Mouse (Mus musculus): Measurements from ENCODE around the gene Tubb3. TPM values are rescaled to one million over a fixed set of nuclear protein-coding genes. Genes with fewer than 3 reads are reported as not detected.
A peak's percentile ranks its signal among the peaks of the same experiment; 100 is the strongest.
"Not testable (repeated sequence)": the region's sequence is repeated elsewhere in the genome, so short reads cannot be mapped to it uniquely, and the experiment has no call there.

Tubb3 gene
- polyA plus RNA-seq, 1 experiment from 2014 or later = 4.9 TPM

DNA sequence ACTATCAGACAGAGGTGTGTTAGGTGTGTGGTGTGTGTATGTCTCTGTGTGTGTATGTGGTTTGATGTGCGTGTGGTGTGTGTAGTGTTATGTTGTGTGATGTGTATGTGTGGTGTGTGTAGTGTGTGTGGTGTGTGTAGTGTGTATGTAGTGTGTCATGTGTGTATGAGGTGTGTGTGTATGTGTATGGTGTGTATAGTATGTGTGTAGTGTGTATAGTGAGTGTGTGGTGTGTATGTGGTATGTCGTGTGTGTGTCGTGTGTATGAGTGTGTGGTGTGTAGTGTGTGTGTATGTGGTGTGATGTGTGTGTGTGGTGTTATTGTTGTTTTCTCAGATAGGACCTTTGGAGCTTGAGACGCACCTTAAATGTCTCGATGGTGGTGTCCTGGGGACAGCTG lies 31.1 kb downstream of the Tubb3 start:
- Histone ChIP-seq H3K9me3 (no peaks in the 10 kb centered on the region), H3K27me3 (replicated peaks) (no peaks in the 10 kb centered on the region), H3K4me1 (peaks cover 29% of the 10 kb centered on the region), H3K4me2 (peak overlapping the region; percentile 77), H3K9ac (no peak overlapping the region), H3K36me3 (no peaks in the 10 kb centered on the region), H3K4me3 (peak overlapping the region; percentile 76; the same call in 1 of the 2 replicates), H3K27ac (replicated peaks) (no peak overlapping the region)
- 85% methylated on average over 5 of the region's 5 CpGs for whole genome bisulfite sequencing
- no peak for ATAC-seq (ENCODE audit: extremely low read depth, insufficient number of reproducible peaks, low FRiP score, low TSS enrichment)

- peak overlapping the region; percentile 90 for H3K9ac ChIP-seq
- WGBS = 2% methylated on average over 41 of the region's 41 CpGs
- peaks cover 32% of the 10 kb centered on the region for H3K4me1 ChIP-seq
- no peaks in the 10 kb centered on the region for H3K27me3 ChIP-seq (replicated peaks)
- peak overlapping the region; percentile 78 for H3K27ac ChIP-seq (replicated peaks)
- H3K4me2 ChIP-seq = peak overlapping the region; percentile 77
- peak; percentile 82; the same call in 1 of the 2 replicates for ATAC-seq (ENCODE audit: extremely low read depth, insufficient number of reproducible peaks, low FRiP score, low TSS enrichment)
- no peaks in the 10 kb centered on the region for H3K36me3 ChIP-seq
- no peaks in the 10 kb centered on the region for H3K9me3 ChIP-seq
- H3K4me3 ChIP-seq = peak overlapping the region; percentile 76
Observed at GRCm38 (mm10) chr8:123442871-123443575, 31.8 kb downstream of the Tubb3 start.

DNA sequence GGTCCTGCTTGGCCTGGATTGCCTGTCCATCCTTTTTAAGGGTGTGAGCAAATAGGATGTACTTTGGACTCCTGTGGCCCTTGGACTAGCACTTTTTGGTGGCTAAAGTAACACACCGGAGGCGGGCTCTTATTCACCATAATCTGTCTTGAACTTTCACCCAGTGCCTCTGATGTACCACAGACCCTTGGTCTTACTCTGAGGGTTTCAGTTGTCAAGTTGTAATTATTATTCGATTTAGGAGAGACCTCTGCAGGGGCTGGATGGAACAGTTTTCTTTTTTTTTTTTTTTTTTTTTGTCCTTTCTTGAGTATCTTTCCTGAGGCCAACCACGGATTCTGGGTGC lies 32.3 kb downstream of the Tubb3 start:
- 33% methylated on average over 4 of the region's 4 CpGs for WGBS
- peak overlapping the region; percentile 76 for H3K4me3 ChIP-seq
- H3K27ac ChIP-seq (replicated peaks) = peak overlapping the region; percentile 78

GRCm38 (mm10) chr8:123444131-123444530 lies 32.9 kb downstream of the Tubb3 start:
- H3K4me1 ChIP-seq = peaks cover 32% of the 10 kb centered on the region
- no peak overlapping the region for H3K4me3 ChIP-seq
- no peak overlapping the region for H3K27ac ChIP-seq (replicated peaks)
- H3K4me2 ChIP-seq = peak overlapping the region; percentile 77
- H3K36me3 ChIP-seq = peaks cover 2% of the 10 kb centered on the region
- WGBS = 87% methylated on average over 6 of the region's 6 CpGs
- H3K9me3 ChIP-seq = no peaks in the 10 kb centered on the region
- no peak for ATAC-seq (ENCODE audit: extremely low read depth, insufficient number of reproducible peaks, low FRiP score, low TSS enrichment)
- no peaks in the 10 kb centered on the region for H3K27me3 ChIP-seq (replicated peaks)
- H3K9ac ChIP-seq = peak overlapping the region; percentile 90; the same call in 1 of the 2 replicates

More for the DNA sequence above, 32.3 kb downstream of the Tubb3 start:
- H3K4me1 ChIP-seq = peaks cover 32% of the 10 kb centered on the region
- no peaks in the 10 kb centered on the region for H3K27me3 ChIP-seq (replicated peaks)
- H3K36me3 ChIP-seq = no peaks in the 10 kb centered on the region
- H3K9me3 ChIP-seq = no peaks in the 10 kb centered on the region
- no peak for ATAC-seq (ENCODE audit: extremely low read depth, insufficient number of reproducible peaks, low FRiP score, low TSS enrichment)
- H3K9ac ChIP-seq = peak overlapping the region; percentile 90
- H3K4me2 ChIP-seq = peak overlapping the region; percentile 77

DNA sequence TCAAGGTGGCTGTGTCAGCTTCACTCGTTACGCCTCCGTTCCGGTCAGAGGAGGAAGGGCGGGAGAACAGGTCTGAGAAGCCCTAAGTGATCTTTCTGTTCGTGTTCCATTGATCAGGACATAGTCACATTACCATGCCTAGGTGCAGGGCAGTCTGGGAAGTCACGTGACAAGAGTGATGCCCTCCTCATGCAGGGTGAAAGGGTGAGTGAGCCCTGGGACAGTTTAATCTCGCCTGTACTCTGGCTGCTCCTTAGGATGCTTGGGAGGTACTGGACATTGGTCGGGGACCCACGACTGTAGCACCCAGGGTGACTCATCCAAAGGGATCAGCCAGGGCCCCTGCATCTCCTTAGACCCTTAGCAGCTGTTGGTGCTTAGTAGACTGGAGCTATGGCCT lies 34.8 kb downstream of the Tubb3 start:
- H3K27ac ChIP-seq (replicated peaks) = peak overlapping the region; percentile 68; the same call in 1 of the 2 replicates
- peaks cover 32% of the 10 kb centered on the region for H3K4me1 ChIP-seq
- H3K4me3 ChIP-seq = no peak overlapping the region
- H3K9ac ChIP-seq = peak overlapping the region; percentile 28; the same call in 1 of the 2 replicates
- H3K9me3 ChIP-seq = no peaks in the 10 kb centered on the region
- no peak overlapping the region for H3K4me2 ChIP-seq
- no peak for ATAC-seq (ENCODE audit: extremely low read depth, insufficient number of reproducible peaks, low FRiP score, low TSS enrichment)
- H3K27me3 ChIP-seq (replicated peaks) = no peaks in the 10 kb centered on the region
- peaks cover 16% of the 10 kb centered on the region for H3K36me3 ChIP-seq
- 65% methylated on average over 10 of the region's 10 CpGs for WGBS

GRCm38 (mm10) chr8:123446799-123447198 lies 35.6 kb downstream of the Tubb3 start:
- no peak for ATAC-seq (ENCODE audit: extremely low read depth, insufficient number of reproducible peaks, low FRiP score, low TSS enrichment)
- Histone ChIP-seq H3K9me3 (no peaks in the 10 kb centered on the region), H3K4me3 (no peak overlapping the region), H3K9ac (no peak overlapping the region), H3K27ac (replicated peaks) (peak overlapping the region; percentile 68), H3K36me3 (peaks cover 24% of the 10 kb centered on the region), H3K27me3 (replicated peaks) (no peaks in the 10 kb centered on the region), H3K4me1 (peaks cover 32% of the 10 kb centered on the region), H3K4me2 (no peak overlapping the region)
- WGBS = 50% methylated on average over 6 of the region's 6 CpGs

- Histone ChIP-seq H3K4me1 (peaks cover 19% of the 10 kb centered on the region), H3K27ac (replicated peaks) (no peak overlapping the region), H3K36me3 (peaks cover 62% of the 10 kb centered on the region), H3K4me3 (no peak overlapping the region), H3K9ac (no peak overlapping the region), H3K9me3 (no peaks in the 10 kb centered on the region), H3K4me2 (no peak overlapping the region), H3K27me3 (replicated peaks) (no peaks in the 10 kb centered on the region)
- ATAC-seq (ENCODE audit: extremely low read depth, insufficient number of reproducible peaks, low FRiP score, low TSS enrichment) = no peak
- WGBS = 82% methylated on average over 5 of the region's 5 CpGs
Observed at GRCm38 (mm10) chr8:123450783-123451182, 39.6 kb downstream of the Tubb3 start.

DNA sequence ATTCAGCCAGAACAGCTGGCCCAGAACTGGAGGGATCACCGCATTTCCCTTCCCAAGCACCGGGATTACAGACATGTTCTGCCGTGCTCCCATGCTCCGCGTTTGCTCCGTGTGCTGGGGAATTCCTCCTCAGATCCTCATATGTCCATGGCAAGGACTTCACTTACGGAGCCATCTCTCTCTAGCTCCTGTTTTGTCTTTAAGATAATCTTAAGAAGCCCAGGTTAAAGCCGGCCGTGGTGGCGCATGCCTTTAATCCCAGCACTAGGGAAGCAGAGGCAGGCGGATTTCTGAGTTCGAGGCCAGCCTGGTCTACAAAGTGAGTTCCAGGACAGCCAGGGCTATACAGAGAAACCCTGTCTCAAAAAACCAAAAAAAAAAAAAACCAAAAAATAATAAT lies 40.5 kb downstream of the Tubb3 start:
- H3K4me3 ChIP-seq; H3K9ac ChIP-seq; H3K27me3 ChIP-seq (replicated peaks); H3K4me1 ChIP-seq; ATAC-seq (ENCODE audit: extremely low read depth, insufficient number of reproducible peaks, low FRiP score, low TSS enrichment); H3K27ac ChIP-seq (replicated peaks); H3K9me3 ChIP-seq; H3K4me2 ChIP-seq: not testable (repeated sequence)
- 91% methylated on average over 12 of the region's 12 CpGs for WGBS
- peaks cover 72% of the 10 kb centered on the region for H3K36me3 ChIP-seq

DNA sequence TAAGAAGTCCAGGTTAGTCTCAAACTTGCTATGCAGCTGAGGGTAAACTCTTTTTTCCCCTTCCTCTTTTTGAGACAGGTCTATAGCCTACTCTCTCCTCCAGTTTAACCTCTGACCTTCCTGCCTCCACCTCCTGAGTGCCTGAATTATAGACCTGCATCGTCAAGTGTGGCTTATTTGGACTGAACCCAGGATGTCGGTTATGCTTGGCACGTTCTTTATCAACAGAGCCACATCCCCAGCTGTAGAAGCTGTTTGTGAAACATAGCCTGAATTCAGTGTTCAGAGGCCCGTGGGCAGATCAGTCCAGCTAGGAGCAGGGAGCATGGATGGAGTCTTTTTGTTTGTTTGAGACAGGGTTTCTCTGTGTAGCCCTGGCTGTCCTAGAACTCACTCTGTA lies 40.9 kb downstream of the Tubb3 start:
- H3K27ac ChIP-seq (replicated peaks) = no peak overlapping the region
- no peak overlapping the region for H3K4me2 ChIP-seq
- H3K36me3 ChIP-seq = peaks cover 76% of the 10 kb centered on the region
- ATAC-seq (ENCODE audit: extremely low read depth, insufficient number of reproducible peaks, low FRiP score, low TSS enrichment) = no peak
- no peaks in the 10 kb centered on the region for H3K9me3 ChIP-seq
- no peaks in the 10 kb centered on the region for H3K27me3 ChIP-seq (replicated peaks)
- H3K4me1 ChIP-seq = peaks cover 5% of the 10 kb centered on the region
- no peak overlapping the region for H3K9ac ChIP-seq
- WGBS = 67% methylated on average over 4 of the region's 4 CpGs
- no peak overlapping the region for H3K4me3 ChIP-seq

DNA sequence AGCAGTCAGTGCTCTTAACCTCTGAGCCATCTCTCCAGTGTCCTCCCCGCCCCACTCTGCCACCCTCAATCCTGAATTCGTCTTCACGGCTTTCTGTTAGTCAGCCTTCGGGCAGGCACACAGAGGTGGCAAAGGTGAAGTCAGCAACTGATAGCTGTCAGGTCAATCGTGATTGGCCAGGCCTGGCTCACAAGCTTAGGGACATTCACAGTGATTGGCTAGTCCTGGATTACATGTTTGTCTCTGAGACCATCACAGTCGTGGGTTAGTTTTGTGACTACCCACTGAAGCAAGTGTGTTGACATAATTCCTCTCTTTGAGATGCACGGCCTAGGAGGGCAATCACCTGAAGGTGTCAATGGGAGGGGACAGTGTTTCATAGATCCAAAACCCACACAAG lies 42.1 kb downstream of the Tubb3 start:
- no peaks in the 10 kb centered on the region for H3K9me3 ChIP-seq
- peaks cover 87% of the 10 kb centered on the region for H3K36me3 ChIP-seq
- H3K4me2 ChIP-seq = no peak overlapping the region
- ATAC-seq (ENCODE audit: extremely low read depth, insufficient number of reproducible peaks, low FRiP score, low TSS enrichment) = no peak
- WGBS = 70% methylated on average over 7 of the region's 7 CpGs
- H3K9ac ChIP-seq = no peak overlapping the region
- H3K4me1 ChIP-seq = no peaks in the 10 kb centered on the region
- H3K27me3 ChIP-seq (replicated peaks) = no peaks in the 10 kb centered on the region
- H3K27ac ChIP-seq (replicated peaks) = no peak overlapping the region
- H3K4me3 ChIP-seq = no peak overlapping the region

DNA sequence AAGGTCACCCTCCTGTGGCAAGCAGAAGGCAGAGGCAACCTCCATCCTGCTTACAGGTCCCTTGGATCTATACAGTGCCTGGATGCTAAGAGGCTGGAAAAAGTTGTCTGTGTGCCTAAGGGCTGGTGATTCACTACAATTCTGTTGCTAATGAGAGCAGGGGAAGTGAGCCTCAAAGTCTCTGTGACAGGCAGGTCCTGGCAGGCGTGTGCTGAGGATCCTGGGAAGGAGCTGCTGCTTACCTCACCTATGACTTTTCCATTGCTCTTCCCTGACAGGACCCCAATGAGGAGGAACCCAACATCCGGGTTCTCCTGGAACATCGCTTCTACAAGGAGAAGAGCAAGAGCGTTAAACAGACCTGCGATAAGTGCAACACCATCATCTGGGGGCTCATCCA lies 42.7 kb downstream of the Tubb3 start:
- Histone ChIP-seq H3K27me3 (replicated peaks) (no peaks in the 10 kb centered on the region), H3K4me1 (no peaks in the 10 kb centered on the region), H3K9me3 (no peaks in the 10 kb centered on the region), H3K4me2 (no peak overlapping the region), H3K4me3 (no peak overlapping the region), H3K36me3 (peaks cover 93% of the 10 kb centered on the region), H3K27ac (replicated peaks) (no peak overlapping the region), H3K9ac (no peak overlapping the region)
- ATAC-seq (ENCODE audit: extremely low read depth, insufficient number of reproducible peaks, low FRiP score, low TSS enrichment) = no peak
- 76% methylated on average over 5 of the region's 5 CpGs for WGBS

DNA sequence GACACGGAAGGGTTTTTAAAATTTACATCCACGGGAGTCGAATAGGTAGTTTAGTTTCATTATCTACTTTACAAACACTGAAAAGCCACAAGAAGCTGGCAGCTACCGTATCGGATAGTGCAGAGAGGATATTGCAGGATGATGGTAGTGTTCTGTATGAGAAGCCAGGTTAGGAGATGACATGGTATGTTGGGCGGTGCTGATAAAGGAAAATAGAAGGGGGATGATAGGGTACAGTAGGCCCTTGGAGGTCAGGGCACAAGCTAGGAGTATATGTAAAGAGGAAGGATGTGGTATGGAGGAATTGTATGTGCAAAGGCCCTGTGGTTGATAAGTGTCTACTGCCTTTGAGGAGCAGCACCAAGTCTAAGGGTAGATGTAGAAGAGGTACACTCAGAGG lies 43.3 kb downstream of the Tubb3 start:
- H3K9me3 ChIP-seq = no peaks in the 10 kb centered on the region
- H3K4me3 ChIP-seq = no peak overlapping the region
- no peaks in the 10 kb centered on the region for H3K4me1 ChIP-seq
- no peak overlapping the region for H3K4me2 ChIP-seq
- no peak for ATAC-seq (ENCODE audit: extremely low read depth, insufficient number of reproducible peaks, low FRiP score, low TSS enrichment)
- peaks cover 93% of the 10 kb centered on the region for H3K36me3 ChIP-seq
- H3K9ac ChIP-seq = no peak overlapping the region
- H3K27me3 ChIP-seq (replicated peaks) = no peaks in the 10 kb centered on the region
- no peak overlapping the region for H3K27ac ChIP-seq (replicated peaks)
- WGBS = 88% methylated on average over 6 of the region's 6 CpGs

Data from heart, embryonic 13.5 days (tissue).